In the genomic region with DNA sequence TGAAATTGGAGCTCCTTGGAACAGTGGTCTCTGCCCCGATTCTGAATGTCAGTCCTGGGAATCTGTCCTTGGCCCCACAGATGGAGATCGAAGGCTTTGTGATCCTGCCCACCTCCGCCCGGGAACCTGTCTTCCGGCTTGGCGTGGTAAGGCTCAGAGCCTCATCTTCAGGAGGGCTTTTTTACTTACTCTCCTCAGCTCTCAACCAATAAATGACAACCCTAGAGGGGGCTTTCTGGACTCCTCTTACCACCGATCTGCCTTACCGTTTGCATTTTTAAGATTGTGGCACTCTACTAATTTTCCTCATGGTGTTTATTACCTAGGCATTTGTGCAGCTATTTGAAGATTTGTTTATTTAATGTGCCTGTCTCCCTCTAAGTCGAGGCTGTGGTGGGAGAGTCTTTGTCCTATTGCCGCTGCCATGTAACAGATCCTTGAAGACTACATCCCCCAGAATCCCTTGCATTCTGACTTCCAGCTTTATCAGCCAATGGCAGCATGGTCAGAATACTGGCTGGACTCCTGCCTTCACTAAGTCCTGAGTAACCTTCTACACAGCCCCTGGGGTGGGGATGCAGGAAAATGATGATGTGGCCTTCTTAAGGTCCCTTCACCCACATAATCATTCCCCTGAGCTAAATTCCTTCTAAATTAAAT, we compare ENCODE assay signal across 7 mouse cellular contexts. TPM values are rescaled to one million over a fixed set of nuclear protein-coding genes. Genes with fewer than 3 reads are reported as not detected.
DNase-seq lines count a peak whose midpoint lies in the region; ATAC-seq lines count a peak whose summit lies in the region.

No protein-coding gene starts in this region.

- ATAC-seq in limb, embryonic 13.5 days (ENCODE audit: low FRiP score, low read depth), result peak; percentile 57; the same call in 1 of the 2 replicates

- DNase-seq in left cerebral cortex, adult 18-20 months (ENCODE audit: low spot score in 2 of 2), result peak; percentile 17 to 31
- no peak for DNase-seq in left cerebral cortex, adult 11 months (ENCODE audit: low spot score)
- peak; percentile 85 for DNase-seq in embryo, embryonic 10 days (ENCODE audit: low spot score)
- peak; percentile 46 for DNase-seq in forelimb bud, embryonic 11.5 days (ENCODE audit: low read depth, low spot score)
- DNase-seq in gastrocnemius, postnatal 10 days, result no peak
- no peak for DNase-seq in spleen, postnatal 36 days (ENCODE audit: low spot score in 2 of 2)

- no peak overlapping the region for H3K9ac ChIP-seq in limb, embryonic 13.5 days

- no peaks in the 10 kb centered on the region for H3K4me1 ChIP-seq in limb, embryonic 13.5 days

- H3K27ac ChIP-seq in limb, embryonic 13.5 days, result no peak overlapping the region

- H3K9me3 ChIP-seq in limb, embryonic 13.5 days, result no peaks in the 10 kb centered on the region

- H3K36me3 ChIP-seq in limb, embryonic 13.5 days, result no peaks in the 10 kb centered on the region

- H3K4me3 ChIP-seq in limb, embryonic 13.5 days, result no peak overlapping the region

- WGBS in limb, embryonic 13.5 days, result 65% methylated on average over 10 of the region's 10 CpGs

- peak overlapping the region; percentile 10; the same call in 1 of the 2 replicates for H3K4me2 ChIP-seq in limb, embryonic 13.5 days (replicated peaks)

- H3K27me3 ChIP-seq in limb, embryonic 13.5 days, result no peaks in the 10 kb centered on the region

RNA-seq across cellular contexts. Expression of a gene that starts 18.4 kb away (rescaled TPM):
- 1 to 10 TPM; 1.3 to 1.5 TPM for total RNA-seq in left cerebral cortex, adult 18-20 months (2021)
- 3.9 and 4.7 TPM in 2 replicates for polyA plus RNA-seq in limb, embryonic 13.5 days (2015; fragmentation: Nextera tagmentation; extraction: Ambion mirVana)
- 10 to 100 TPM; 10.8 to 11.1 TPM for total RNA-seq in gastrocnemius, postnatal 10 days (2021)

RNA-seq across cellular contexts. Expression of a gene that starts 50.8 kb away (rescaled TPM):
- 100 to 1,000 TPM; 627 to 661 TPM for total RNA-seq in left cerebral cortex, adult 18-20 months (2021)
- 8.7 and 9.9 TPM in 2 replicates for polyA plus RNA-seq in limb, embryonic 13.5 days (2015; fragmentation: Nextera tagmentation; extraction: Ambion mirVana)
- 1 to 10 TPM in 1 of 2 experiments, under 1 TPM in 1; 0.68 to 1.1 TPM for total RNA-seq in gastrocnemius, postnatal 10 days (2021)

Comparison
In these comparisons a context has a peak if more than half of its experiments do, and no peak if none do; other contexts are left out.
1. DNase-seq: peak in left cerebral cortex, adult 18-20 months (2 of 2), embryo, embryonic 10 days (single experiment) and forelimb bud, embryonic 11.5 days (single experiment); none in left cerebral cortex, adult 11 months (single experiment), gastrocnemius, postnatal 10 days (single experiment) and spleen, postnatal 36 days (0 of 2).
2. RNA of a gene that starts 18.4 kb away (total RNA-seq): 10.8 to 11.1 TPM in gastrocnemius, postnatal 10 days; 1.3 to 1.5 TPM in left cerebral cortex, adult 18-20 months; every median in the first group is over 4 times any median in the second.
3. RNA of a gene that starts 50.8 kb away (total RNA-seq): 627 to 661 TPM in left cerebral cortex, adult 18-20 months; 0.68 to 1.1 TPM in gastrocnemius, postnatal 10 days; every median in the first group is over 100 times any median in the second.